Mouse (Mus musculus) liver, embryonic 14.5 days (tissue): ENCODE data around the gene Efemp2. TPM values are rescaled to one million over a fixed set of nuclear protein-coding genes. Genes with fewer than 3 reads are reported as not detected.

Source experiments
- ATAC-seq: fragments of 200-750 bp; cut with Nextera tagmentation; 2 replicates; pipeline ENCODE4 v1.8.0; 2017; ENCODE audit warnings: moderate number of reproducible peaks, mild to moderate bottlenecking, moderate library complexity; ENCODE audit not compliant: insufficient read depth
- DNase-seq, 3 experiments: peaks; one replicate each; pipeline ENCODE4 v3.0.0-alpha.2; 2012 to 2013; ENCODE audit warnings: low read depth in 3 of 3, low spot score in 3 of 3
- H3K27ac ChIP-seq: fragments of 300-500 bp; sonication (generic); 2 replicates; pipeline ENCODE4 v1.5.1; 2014; ENCODE audit warnings: moderate library complexity, mild to moderate bottlenecking, control low read depth, inconsistent platforms
- H3K27me3 ChIP-seq: fragments of 300-500 bp; sonication (generic); 2 replicates; pipeline ENCODE4 v1.6.1; 2014; ENCODE audit warnings: mild to moderate bottlenecking, low read length, moderate library complexity; ENCODE audit not compliant: control insufficient read depth, insufficient read depth
- H3K36me3 ChIP-seq: fragments of 300-500 bp; sonication (generic); replicated peaks from 2 replicates; pipeline ENCODE4 v1.6.1; 2014; ENCODE audit warnings: low read depth; ENCODE audit not compliant: control insufficient read depth, insufficient read depth
- H3K4me1 ChIP-seq, 2 experiments: fragments of 200-500 bp in 1 of 2; fragments of 300-500 bp in 1 of 2; sonication (generic) in 1 of 2; replicated peaks; 2 replicates each; pipeline ENCODE4 v1.6.1; 2012 to 2014; ENCODE audit warnings: antibody characterized with exemption in 1 of 2, inconsistent platforms in 1 of 2, low read length in 1 of 2; ENCODE audit not compliant: control insufficient read depth in 2 of 2, insufficient read depth in 2 of 2
- H3K4me2 ChIP-seq: fragments of 300-500 bp; sonication (generic); 2 replicates; pipeline ENCODE4 v1.6.1; 2014; ENCODE audit warnings: low read depth, mild to moderate bottlenecking, control low read depth, moderate library complexity
- H3K4me3 ChIP-seq, 2 experiments: fragments of 200-500 bp in 1 of 2; fragments of 300-500 bp in 1 of 2; sonication (generic) in 1 of 2; 2 replicates each; pipeline ENCODE4 v1.5.1; 2012 to 2014; ENCODE audit warnings: low read depth in 2 of 2, low read length in 2 of 2, mild to moderate bottlenecking in 2 of 2, control low read depth in 1 of 2, inconsistent platforms in 1 of 2, moderate library complexity in 1 of 2; ENCODE audit not compliant: insufficient read depth in 1 of 2
- H3K9ac ChIP-seq: fragments of 300-500 bp; sonication (generic); replicated peaks from 2 replicates; pipeline ENCODE4 v1.6.1; 2014; ENCODE audit warnings: mild to moderate bottlenecking, control low read depth, moderate library complexity
- H3K9me3 ChIP-seq: fragments of 300-500 bp; sonication (generic); 2 replicates; pipeline ENCODE4 v1.6.1; 2016; ENCODE audit warnings: low read length, mixed read lengths; ENCODE audit not compliant: control insufficient read depth
- CTCF ChIP-seq: IDR thresholded peaks from 2 replicates; pipeline ENCODE4 v1.5.1; 2016; ENCODE audit warnings: antibody characterized with exemption, low read depth, control low read depth
- EP300 ChIP-seq: IDR thresholded peaks from 2 replicates; pipeline ENCODE4 v1.6.1; 2016; ENCODE audit warnings: antibody characterized with exemption, low read depth
- WGBS: fragments of 180-500 bp; shearing (Covaris S2); extraction: QIAGEN DNeasy Blood & Tissue Kit; methylation state at CpG from one replicate; pipeline ENCODE4 v1.1.7; 2014; ENCODE audit not compliant: insufficient replicate concordance; 5-methylcytosine and 5-hydroxymethylcytosine counted together
- polyA plus RNA-seq, 2 experiments: library from polyadenylated mRNA; depleted of rRNA in 1 of 2; stranded (reverse) in 1 of 2; unstranded in 1 of 2; fragments of >200 nt; fragmentation: Nextera tagmentation in 1 of 2; extraction: Ambion mirVana in 1 of 2; gene quantifications; 2 replicates each; pipeline versions ENCODE4 v1.2.1 to v1.2.3; 2012 to 2014

Efemp2 gene
- polyA plus RNA-seq, 2 experiments, result 11.4 to 11.6 TPM

DNA sequence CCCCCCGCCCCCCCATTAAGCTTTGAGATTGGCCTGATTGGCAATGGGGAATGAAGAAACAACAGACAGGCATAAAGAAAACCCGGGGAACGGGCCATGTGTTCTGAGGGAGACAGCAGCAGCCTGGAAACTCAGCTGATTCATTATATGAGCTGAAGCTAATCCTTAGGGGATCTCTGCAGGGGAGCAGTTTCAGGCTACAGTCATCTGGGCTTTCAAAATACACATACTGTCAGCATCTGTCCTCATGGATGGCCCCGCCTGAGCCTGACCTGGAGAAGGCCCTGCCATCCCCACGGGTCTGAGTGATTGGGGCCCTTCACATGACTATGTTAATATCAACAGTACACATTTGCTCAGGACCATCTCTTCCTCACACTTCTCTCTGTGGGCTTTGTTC, 1.9 kb upstream of the Efemp2 start:
- H3K27ac ChIP-seq, result no peak overlapping the region
- TF ChIP-seq CTCF (no peak), EP300 (no peak)
- H3K4me2 ChIP-seq, result no peak overlapping the region
- H3K27me3 ChIP-seq, result peaks cover 28% of the 10 kb centered on the region
- 53% methylated on average over 5 of the region's 5 CpGs for WGBS
- H3K9me3 ChIP-seq, result no peaks in the 10 kb centered on the region
- DNase-seq (no peak), ATAC-seq (no peak)
- H3K4me3 ChIP-seq, result no peak overlapping the region
- no peaks in the 10 kb centered on the region for H3K36me3 ChIP-seq
- H3K4me1 ChIP-seq, result peaks cover 0 to 2% of the 10 kb centered on the region in 2 experiments; a peak in 1 of 4 replicates
- no peak overlapping the region for H3K9ac ChIP-seq

DNA sequence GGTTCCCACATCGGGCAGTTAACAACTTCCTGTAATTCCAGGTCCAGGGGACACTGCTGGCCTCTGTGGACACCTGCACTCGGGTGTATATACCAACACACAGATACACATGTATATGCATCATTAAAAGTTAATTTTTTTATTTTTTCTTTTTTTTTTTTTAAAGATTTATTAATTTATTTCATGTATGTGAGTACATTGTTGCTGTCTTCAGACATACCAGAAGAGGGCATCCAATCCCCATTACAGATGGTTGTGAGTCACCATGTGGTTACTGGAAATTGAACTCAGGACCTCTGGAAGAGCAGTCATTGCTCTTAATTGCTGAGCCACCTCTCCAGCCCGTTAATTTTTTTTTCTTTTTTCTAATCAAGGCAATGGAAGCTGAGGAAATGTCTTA, 897 bp upstream of the Efemp2 start:
- Histone ChIP-seq H3K4me1 (peaks cover 0 to 2% of the 10 kb centered on the region in 2 experiments; a peak in 1 of 4 replicates), H3K27ac (no peak overlapping the region), H3K4me2 (no peak overlapping the region), H3K9me3 (no peaks in the 10 kb centered on the region), H3K27me3 (peaks cover 28% of the 10 kb centered on the region), H3K9ac (no peak overlapping the region), H3K4me3 (no peak overlapping the region), H3K36me3 (no peaks in the 10 kb centered on the region)
- no peak for ATAC-seq
- TF ChIP-seq CTCF, result peak; percentile 34; the same call in 1 of the 2 replicates
- TF ChIP-seq EP300, result no peak
- no peak for DNase-seq
- WGBS, result 45% methylated on average over 3 of the region's 3 CpGs

DNA sequence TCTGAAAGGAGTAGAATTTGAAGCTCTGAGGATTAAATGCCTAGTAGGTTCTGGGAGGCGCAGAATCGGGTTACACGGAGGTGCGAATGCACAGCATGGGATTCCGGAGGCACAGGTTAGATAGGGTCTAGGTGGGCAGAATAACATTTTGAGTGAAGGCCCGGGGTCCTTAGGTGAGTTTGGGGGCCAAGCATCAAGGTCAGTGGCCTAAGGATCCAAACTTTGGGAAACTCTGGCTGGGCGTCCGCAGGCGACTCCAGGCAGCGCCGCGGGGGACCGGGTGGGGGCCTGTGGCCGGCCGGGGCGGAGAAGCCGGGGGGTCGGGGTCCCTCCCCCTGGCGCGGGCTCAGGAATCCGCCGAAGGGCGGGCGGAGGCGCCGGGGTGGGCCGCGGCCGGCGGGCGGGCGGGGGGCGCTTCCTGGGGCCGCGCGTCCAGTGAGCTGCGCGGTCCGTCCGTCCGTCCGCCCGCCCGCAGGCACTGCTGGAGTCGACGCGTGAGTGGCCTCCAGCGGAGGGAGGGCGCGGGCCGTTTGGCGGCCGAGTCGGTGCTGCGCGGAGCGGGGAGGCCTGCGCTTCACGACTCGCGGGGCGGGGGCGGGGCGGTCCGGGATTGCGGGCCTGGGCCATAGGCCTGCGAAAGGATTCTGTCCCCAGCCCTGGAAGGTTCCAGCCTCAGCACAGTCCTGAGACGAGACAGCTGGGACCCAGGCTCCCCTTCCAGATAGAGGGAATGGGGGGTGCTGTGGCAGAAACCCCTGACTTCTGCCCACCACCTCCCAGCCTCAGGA, 721 bp downstream of the Efemp2 start:
- peaks cover 0 to 2% of the 10 kb centered on the region in 2 experiments; a peak in 1 of 4 replicates for H3K4me1 ChIP-seq
- H3K27me3 ChIP-seq, result peaks cover 28% of the 10 kb centered on the region
- no peaks in the 10 kb centered on the region for H3K36me3 ChIP-seq
- 2% methylated on average over 49 of the region's 68 CpGs for WGBS
- peak overlapping the region; percentile 70 for H3K4me2 ChIP-seq
- H3K4me3 ChIP-seq, result peak overlapping the region; percentile 39 to 46
- H3K9ac ChIP-seq, result peak overlapping the region; percentile 1
- DNase-seq, result no peak
- peak; percentile 31 for ATAC-seq
- no peak overlapping the region for H3K27ac ChIP-seq
- no peaks in the 10 kb centered on the region for H3K9me3 ChIP-seq
- no peak for TF ChIP-seq EP300
- TF ChIP-seq CTCF, result no peak

DNA sequence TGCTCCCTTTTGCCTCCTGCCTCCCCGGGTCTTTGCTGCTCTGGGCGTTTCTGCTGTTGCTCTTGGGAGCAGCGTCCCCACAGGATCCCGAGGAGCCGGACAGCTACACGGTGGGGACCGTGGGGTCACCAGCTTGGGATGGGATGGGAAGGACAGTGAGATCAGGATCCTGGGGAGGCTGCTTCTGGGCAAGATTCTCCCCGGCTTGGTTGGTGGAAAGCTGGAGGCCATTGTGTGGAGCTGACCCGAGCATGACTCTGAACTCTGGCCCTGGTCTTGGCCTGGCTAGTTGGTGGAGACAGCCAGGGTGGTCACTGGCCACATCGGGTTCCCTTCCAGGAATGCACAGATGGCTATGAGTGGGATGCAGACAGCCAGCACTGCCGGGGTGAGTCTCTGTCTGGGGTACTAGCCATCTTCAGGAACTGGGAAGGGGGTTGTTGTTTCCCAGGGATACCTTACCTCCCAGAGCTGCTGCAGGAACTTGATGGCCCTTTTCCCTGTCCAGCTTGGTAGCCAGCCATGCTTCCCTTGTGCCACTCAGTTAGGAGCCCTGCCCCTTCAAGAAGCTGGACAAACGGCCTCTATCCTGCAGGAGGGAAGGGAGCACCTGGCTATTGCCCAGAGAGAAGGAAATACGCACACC, 1.4 kb downstream of the Efemp2 start:
- Histone ChIP-seq H3K36me3 (no peaks in the 10 kb centered on the region), H3K4me3 (peak overlapping the region; percentile 39 to 42), H3K4me1 (peaks cover 0 to 2% of the 10 kb centered on the region in 2 experiments; a peak in 1 of 4 replicates), H3K27me3 (peaks cover 28% of the 10 kb centered on the region), H3K9ac (no peak overlapping the region), H3K9me3 (no peaks in the 10 kb centered on the region), H3K27ac (no peak overlapping the region), H3K4me2 (peak overlapping the region; percentile 70)
- 46% methylated on average over 13 of the region's 13 CpGs for WGBS
- ATAC-seq (no peak), DNase-seq (no peak)
- no peak for TF ChIP-seq EP300
- no peak for TF ChIP-seq CTCF

DNA sequence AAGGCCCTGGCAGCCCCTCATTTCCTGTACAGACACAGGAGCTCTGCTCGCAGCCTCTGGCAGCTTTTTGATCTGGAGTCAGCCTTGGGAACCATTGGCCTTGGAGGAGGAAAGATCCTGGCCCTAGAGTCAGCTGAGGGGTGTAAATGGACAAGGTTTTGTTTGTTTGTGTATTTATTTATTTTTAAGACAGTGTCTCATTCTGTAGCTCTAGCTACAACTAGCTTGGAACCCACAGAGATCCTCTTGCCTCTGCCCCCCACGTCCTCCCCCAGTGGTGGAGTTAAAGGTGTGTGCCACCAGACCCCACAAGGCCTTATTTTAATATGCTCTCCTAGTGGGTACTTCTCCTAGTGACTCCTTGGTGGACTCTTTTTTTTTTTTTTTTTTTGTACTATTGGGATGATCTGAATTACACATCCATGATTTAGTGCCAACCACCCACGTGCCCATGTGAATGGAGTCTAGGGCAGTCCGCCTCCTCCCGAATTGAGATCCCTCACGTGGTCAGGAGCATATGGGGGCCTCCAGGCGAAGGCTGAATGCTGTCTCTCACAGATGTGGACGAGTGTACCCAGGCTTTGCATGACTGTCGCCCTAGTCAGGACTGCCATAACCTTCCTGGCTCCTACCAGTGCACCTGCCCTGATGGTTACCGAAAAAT, 3.4 kb downstream of the Efemp2 start:
- WGBS, result 72% methylated on average over 10 of the region's 10 CpGs
- peaks cover 0 to 2% of the 10 kb centered on the region in 2 experiments; a peak in 1 of 4 replicates for H3K4me1 ChIP-seq
- H3K27me3 ChIP-seq, result peaks cover 28% of the 10 kb centered on the region
- no peaks in the 10 kb centered on the region for H3K9me3 ChIP-seq
- no peak overlapping the region for H3K9ac ChIP-seq
- H3K36me3 ChIP-seq, result no peaks in the 10 kb centered on the region
- DNase-seq (no peak), ATAC-seq (no peak)
- no peak overlapping the region for H3K27ac ChIP-seq
- H3K4me2 ChIP-seq, result no peak overlapping the region
- no peak overlapping the region for H3K4me3 ChIP-seq
- TF ChIP-seq CTCF, result no peak
- TF ChIP-seq EP300, result no peak
